ENCODE assay signal across 15 mouse cellular contexts in the genomic region with DNA sequence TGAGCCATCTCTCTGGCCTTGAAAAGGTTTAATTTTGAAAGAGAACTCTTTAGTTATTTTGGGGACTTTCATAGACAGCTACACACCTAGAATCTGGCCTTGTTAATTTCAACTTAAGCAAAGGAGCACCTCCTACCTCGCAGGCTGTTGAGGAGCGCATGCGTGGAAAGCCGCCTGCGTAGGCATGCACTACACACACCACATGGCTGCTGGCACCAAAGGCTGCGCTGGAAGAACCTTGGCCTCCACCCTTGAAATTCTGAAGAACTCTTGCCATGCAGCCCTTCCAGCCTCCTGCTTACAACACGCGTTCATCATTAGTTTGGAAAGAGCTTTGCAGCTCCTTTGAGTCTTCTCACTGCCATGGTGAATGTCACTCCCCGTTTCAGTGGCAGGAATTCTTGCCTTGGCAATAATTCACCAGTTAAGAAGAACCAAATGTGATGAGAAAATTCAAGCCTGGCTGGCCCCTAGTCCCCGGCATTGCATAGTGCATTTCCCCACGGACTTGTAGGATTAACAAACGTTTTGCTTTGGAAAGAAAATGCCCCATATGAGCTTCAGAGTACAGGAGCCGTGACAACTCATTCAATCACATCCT.
DNase-seq lines count a peak whose midpoint lies in the region; ATAC-seq and TF ChIP-seq lines count a peak whose summit lies in the region.
"Had no signal": no experiment of that assay in that cellular context is flagged by ENCODE, and none has a peak within 500 bp of the region (broad histone marks: within the 10 kb centered on the region; RNA-seq: fewer than 3 reads in every experiment).

No protein-coding gene starts in this region.

- no peaks in the 10 kb centered on the region for H3K36me3 ChIP-seq in forebrain, postnatal 0 days (ENCODE audit: insufficient read depth)
- H3K36me3 ChIP-seq in forebrain, embryonic 11.5 days (ENCODE audit: control insufficient read depth, insufficient read depth, low read length), result no peaks in the 10 kb centered on the region
- H3K36me3 ChIP-seq in limb, embryonic 13.5 days, result no peaks in the 10 kb centered on the region
- H3K36me3 ChIP-seq in limb, embryonic 10.5 days, result no peaks in the 10 kb centered on the region
- H3K36me3 ChIP-seq in limb, embryonic 14.5 days (ENCODE audit: control insufficient read depth, insufficient read depth, low read length), result no peaks in the 10 kb centered on the region
- no peaks in the 10 kb centered on the region for H3K36me3 ChIP-seq in kidney, embryonic 14.5 days (ENCODE audit: control insufficient read depth, insufficient read depth, low read length)
- H3K36me3 ChIP-seq in liver, embryonic 12.5 days, result no peaks in the 10 kb centered on the region
- H3K36me3 ChIP-seq: G1E; hindbrain, embryonic 15.5 days; midbrain, embryonic 15.5 days had no signal

- no peaks in the 10 kb centered on the region for H3K9me3 ChIP-seq in forebrain, postnatal 0 days (ENCODE audit: low read length)
- H3K9me3 ChIP-seq in forebrain, embryonic 11.5 days (ENCODE audit: control insufficient read depth, low read length), result no peaks in the 10 kb centered on the region
- no peaks in the 10 kb centered on the region for H3K9me3 ChIP-seq in limb, embryonic 13.5 days
- H3K9me3 ChIP-seq in limb, embryonic 10.5 days (replicated peaks), result no peaks in the 10 kb centered on the region
- 0 out of 2 replicates have a peak, but pooled peaks cover under 1% of the 10 kb centered on the region for H3K9me3 ChIP-seq in limb, embryonic 14.5 days (ENCODE audit: control insufficient read depth, low read length)
- 0 out of 2 replicates have a peak, but pooled peaks cover 5% of the 10 kb centered on the region for H3K9me3 ChIP-seq in kidney, embryonic 14.5 days (ENCODE audit: control insufficient read depth, low read length)
- peaks cover 15% of the 10 kb centered on the region; the same call in 1 of the 2 replicates for H3K9me3 ChIP-seq in liver, embryonic 12.5 days (replicated peaks)
- H3K9me3 ChIP-seq: hindbrain, embryonic 15.5 days; midbrain, embryonic 15.5 days had no signal

- no peaks in the 10 kb centered on the region for H3K27me3 ChIP-seq in forebrain, postnatal 0 days (ENCODE audit: insufficient read depth, low read length)
- H3K27me3 ChIP-seq in forebrain, embryonic 11.5 days (ENCODE audit: control insufficient read depth, insufficient read depth, low read length), result no peaks in the 10 kb centered on the region
- no peaks in the 10 kb centered on the region for H3K27me3 ChIP-seq in limb, embryonic 13.5 days
- H3K27me3 ChIP-seq in limb, embryonic 10.5 days (ENCODE audit: low read depth, poor library complexity, severe bottlenecking), result no peaks in the 10 kb centered on the region
- no peaks in the 10 kb centered on the region for H3K27me3 ChIP-seq in limb, embryonic 14.5 days (ENCODE audit: control insufficient read depth, insufficient read depth, low read length)
- no peaks in the 10 kb centered on the region for H3K27me3 ChIP-seq in kidney, embryonic 14.5 days (ENCODE audit: control insufficient read depth, insufficient read depth, low read length)
- H3K27me3 ChIP-seq in liver, embryonic 12.5 days (replicated peaks), result no peaks in the 10 kb centered on the region
- H3K27me3 ChIP-seq: hindbrain, embryonic 15.5 days; midbrain, embryonic 15.5 days had no signal

- no peak overlapping the region for H3K9ac ChIP-seq in forebrain, postnatal 0 days
- H3K9ac ChIP-seq in forebrain, embryonic 11.5 days (ENCODE audit: low read length), result no peak overlapping the region
- H3K9ac ChIP-seq in limb, embryonic 13.5 days, result no peak overlapping the region
- H3K9ac ChIP-seq in limb, embryonic 14.5 days (ENCODE audit: low read depth, low read length, severe bottlenecking), result no peak overlapping the region
- no peak overlapping the region for H3K9ac ChIP-seq in kidney, embryonic 14.5 days (ENCODE audit: low read depth, low read length)
- H3K9ac ChIP-seq in liver, embryonic 12.5 days, result no peak overlapping the region
- H3K9ac ChIP-seq: hindbrain, embryonic 15.5 days; midbrain, embryonic 15.5 days had no signal

- no peak overlapping the region for H3K4me3 ChIP-seq in forebrain, postnatal 0 days (ENCODE audit: low read depth, low read length)
- no peak overlapping the region for H3K4me3 ChIP-seq in forebrain, embryonic 11.5 days (ENCODE audit: low read depth, low read length)
- no peak overlapping the region for H3K4me3 ChIP-seq in limb, embryonic 13.5 days
- H3K4me3 ChIP-seq in limb, embryonic 10.5 days, result no peak overlapping the region
- no peak overlapping the region for H3K4me3 ChIP-seq in limb, embryonic 14.5 days (replicated peaks; ENCODE audit: low read length)
- H3K4me3 ChIP-seq in kidney, embryonic 14.5 days (ENCODE audit: low read length), result no peak overlapping the region
- H3K4me3 ChIP-seq in liver, embryonic 12.5 days, result no peak overlapping the region
- H3K4me3 ChIP-seq: hindbrain, embryonic 15.5 days; midbrain, embryonic 15.5 days had no signal

- WGBS in forebrain, postnatal 0 days, result 78% methylated on average over 13 of the region's 13 CpGs
- WGBS in forebrain, embryonic 11.5 days, result 91% methylated on average over 13 of the region's 13 CpGs
- WGBS in limb, embryonic 13.5 days, result 73% methylated on average over 13 of the region's 13 CpGs
- WGBS in limb, embryonic 10.5 days, result 91% methylated on average over 13 of the region's 13 CpGs
- WGBS in limb, embryonic 14.5 days, result 70% methylated on average over 13 of the region's 13 CpGs
- WGBS in kidney, embryonic 14.5 days, result 80% methylated on average over 13 of the region's 13 CpGs
- WGBS in liver, embryonic 12.5 days (ENCODE audit: insufficient replicate concordance), result 78% methylated on average over 13 of the region's 13 CpGs

- no peak overlapping the region for H3K4me2 ChIP-seq in forebrain, postnatal 0 days (ENCODE audit: low read depth)
- H3K4me2 ChIP-seq in forebrain, embryonic 11.5 days (ENCODE audit: low read depth, low read length, severe bottlenecking), result no peak overlapping the region
- no peak overlapping the region for H3K4me2 ChIP-seq in limb, embryonic 13.5 days (replicated peaks)
- no peak overlapping the region for H3K4me2 ChIP-seq in limb, embryonic 14.5 days (replicated peaks; ENCODE audit: low read depth, low read length, severe bottlenecking)
- no peak overlapping the region for H3K4me2 ChIP-seq in kidney, embryonic 14.5 days (replicated peaks; ENCODE audit: low read depth, low read length)
- no peak overlapping the region for H3K4me2 ChIP-seq in liver, embryonic 12.5 days
- H3K4me2 ChIP-seq: hindbrain, embryonic 15.5 days; midbrain, embryonic 15.5 days had no signal

- ATAC-seq in forebrain, postnatal 0 days, result peak; percentile 80
- no peak for ATAC-seq in forebrain, embryonic 11.5 days (replicated peaks; ENCODE audit: low FRiP score)
- ATAC-seq in limb, embryonic 13.5 days (ENCODE audit: low FRiP score, low read depth), result no peak; the same call in 1 of the 2 replicates
- no peak for ATAC-seq in limb, embryonic 14.5 days (ENCODE audit: low FRiP score, low read depth)
- ATAC-seq in kidney, embryonic 14.5 days (ENCODE audit: low FRiP score, low TSS enrichment), result no peak
- no peak for ATAC-seq in liver, embryonic 12.5 days
- ATAC-seq: midbrain, embryonic 15.5 days had no signal

- no peak overlapping the region for H3K27ac ChIP-seq in forebrain, postnatal 0 days (ENCODE audit: low read depth, low read length)
- H3K27ac ChIP-seq in forebrain, embryonic 11.5 days (ENCODE audit: low read depth, low read length), result no peak overlapping the region
- peak overlapping the region; percentile 58; the same call in 1 of the 2 replicates for H3K27ac ChIP-seq in limb, embryonic 13.5 days
- H3K27ac ChIP-seq in limb, embryonic 10.5 days, result no peak overlapping the region
- peak overlapping the region; percentile 29; the same call in 1 of the 2 replicates for H3K27ac ChIP-seq in limb, embryonic 14.5 days (replicated peaks; ENCODE audit: low read depth, low read length)
- no peak overlapping the region for H3K27ac ChIP-seq in kidney, embryonic 14.5 days (ENCODE audit: low read depth, low read length)
- no peak overlapping the region for H3K27ac ChIP-seq in liver, embryonic 12.5 days
- H3K27ac ChIP-seq: hindbrain, embryonic 15.5 days; macrophage; midbrain, embryonic 15.5 days had no signal

- H3K4me1 ChIP-seq in forebrain, postnatal 0 days (ENCODE audit: insufficient read depth), result no peaks in the 10 kb centered on the region
- no peaks in the 10 kb centered on the region for H3K4me1 ChIP-seq in forebrain, embryonic 11.5 days (replicated peaks; ENCODE audit: control insufficient read depth, insufficient read depth, low read length)
- H3K4me1 ChIP-seq in limb, embryonic 13.5 days, result peaks cover 18% of the 10 kb centered on the region
- no peaks in the 10 kb centered on the region for H3K4me1 ChIP-seq in limb, embryonic 10.5 days
- H3K4me1 ChIP-seq in limb, embryonic 14.5 days (ENCODE audit: control insufficient read depth, insufficient read depth, low read length), result peaks cover 15% of the 10 kb centered on the region
- H3K4me1 ChIP-seq in kidney, embryonic 14.5 days (ENCODE audit: control insufficient read depth, insufficient read depth, low read length), result no peaks in the 10 kb centered on the region
- H3K4me1 ChIP-seq in liver, embryonic 12.5 days, result no peaks in the 10 kb centered on the region
- H3K4me1 ChIP-seq: hindbrain, embryonic 15.5 days; midbrain, embryonic 15.5 days had no signal

- TF ChIP-seq POLR2A in limb, embryonic 14.5 days (IDR thresholded peaks at IDR 0.05; ENCODE audit: borderline replicate concordance, extremely low read depth, insufficient read depth, insufficient read length), result no peak

- peak; percentile 54 for DNase-seq in forebrain, postnatal 0 days
- no peak for DNase-seq in forebrain, embryonic 11.5 days (ENCODE audit: low spot score)
- no peak for DNase-seq in limb, embryonic 10.5 days (ENCODE audit: low spot score)
- DNase-seq in gastrocnemius, postnatal 4 days (ENCODE audit: low spot score in 2 of 2), result peak; percentile 17 to 32
- peak; percentile 43 for DNase-seq in limb, embryonic 14.5 days (ENCODE audit: low spot score)
- DNase-seq: cerebellum, adult 18-20 months; kidney, adult 18-20 months; kidney, postnatal 4 days had no signal

- no peak for TF ChIP-seq CTCF in forebrain, postnatal 0 days (IDR thresholded peaks at IDR 0.05; ENCODE audit: low read depth)

Comparison
In these comparisons a context has a peak if more than half of its experiments do, and no peak if none do; other contexts are left out.
1. DNase-seq: peak in forebrain, postnatal 0 days (single experiment), gastrocnemius, postnatal 4 days (2 of 2) and limb, embryonic 14.5 days (single experiment); none in forebrain, embryonic 11.5 days (single experiment) and limb, embryonic 10.5 days (single experiment).
2. H3K27ac ChIP-seq: peak in limb, embryonic 13.5 days (single experiment) and limb, embryonic 14.5 days (single experiment); none in forebrain, postnatal 0 days (single experiment), forebrain, embryonic 11.5 days (single experiment), limb, embryonic 10.5 days (single experiment), kidney, embryonic 14.5 days (single experiment) and liver, embryonic 12.5 days (single experiment).